Mouse (Mus musculus): Measurements from ENCODE around the gene Wars2.

Wars2 gene

DNA sequence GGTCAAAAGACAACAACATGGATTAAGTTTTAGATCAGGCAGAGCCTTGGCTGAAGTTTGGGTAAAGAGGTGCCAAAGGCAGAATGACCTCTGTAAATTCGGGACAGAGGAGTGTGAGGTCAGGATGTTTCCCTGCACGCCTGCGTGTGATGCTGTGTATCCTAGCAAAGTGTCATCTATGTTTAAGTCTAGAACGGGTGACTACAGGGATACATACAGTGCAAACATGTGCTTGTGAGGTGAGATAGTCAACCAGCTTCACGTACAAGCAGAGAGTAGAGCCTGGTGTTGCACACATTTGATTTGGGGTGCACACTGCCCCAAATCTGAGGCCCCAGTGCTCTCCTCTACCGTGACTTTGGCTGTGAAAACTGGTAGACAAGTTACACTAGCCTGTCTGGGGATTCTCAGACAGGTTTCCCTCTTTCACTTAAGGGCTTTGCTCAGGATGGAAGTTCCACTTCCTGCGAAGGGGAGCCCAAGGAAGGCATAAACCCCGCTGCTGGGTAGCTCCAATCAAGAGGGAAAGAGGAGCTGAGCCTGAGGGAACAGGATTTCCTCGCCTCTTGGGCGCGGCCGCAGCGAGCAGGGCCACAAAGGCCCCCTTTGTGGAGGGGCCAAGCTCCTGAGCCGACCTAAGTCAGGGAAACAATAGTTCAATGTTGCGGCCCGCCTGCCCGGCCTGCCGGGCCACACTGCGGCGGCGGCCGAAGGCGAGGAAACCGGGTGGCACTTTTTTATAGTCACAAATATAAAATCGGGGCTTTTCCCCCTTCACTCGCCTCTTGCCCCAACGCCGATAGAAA is 107.3 kb downstream of the Wars2 start:
- DNase-seq (ENCODE audit: extremely low spot score, low spot score), result peak; percentile 66

DNA sequence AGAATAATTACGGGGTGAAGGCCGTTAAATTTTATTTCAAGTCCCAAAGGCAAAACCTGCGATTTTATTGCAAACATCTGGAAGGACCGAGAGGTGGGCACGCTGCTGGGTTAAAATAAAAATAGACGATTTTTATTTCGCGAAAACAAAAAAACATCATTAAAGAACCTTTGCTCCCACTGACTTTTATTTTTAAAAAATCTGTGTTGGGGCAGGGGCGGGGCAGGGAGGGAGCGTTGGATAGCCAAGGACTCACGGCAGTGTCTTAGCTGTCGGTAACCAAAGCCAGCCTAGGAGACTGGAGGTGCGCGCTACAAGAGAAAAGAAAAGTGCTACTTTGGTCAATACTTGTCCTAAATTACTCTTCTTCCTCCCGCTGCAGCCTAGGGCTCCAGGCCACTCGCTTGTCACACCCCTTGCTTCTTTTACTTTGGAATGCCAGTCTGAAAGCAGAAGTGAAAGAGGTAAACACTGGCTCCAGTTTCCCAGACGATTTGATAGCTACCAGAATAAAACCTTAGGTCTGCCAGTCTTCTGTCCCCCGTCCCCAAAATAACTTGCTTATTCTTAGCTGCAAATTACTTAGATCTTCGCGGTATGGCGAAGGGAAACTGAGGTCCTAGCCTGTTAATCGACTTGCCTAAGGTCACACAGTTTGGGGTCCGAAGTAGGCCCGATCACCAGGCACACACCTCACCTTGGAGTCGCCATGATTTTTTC is 108.1 kb downstream of the Wars2 start:
- DNase-seq (ENCODE audit: extremely low spot score, low spot score), result no peak

DNA sequence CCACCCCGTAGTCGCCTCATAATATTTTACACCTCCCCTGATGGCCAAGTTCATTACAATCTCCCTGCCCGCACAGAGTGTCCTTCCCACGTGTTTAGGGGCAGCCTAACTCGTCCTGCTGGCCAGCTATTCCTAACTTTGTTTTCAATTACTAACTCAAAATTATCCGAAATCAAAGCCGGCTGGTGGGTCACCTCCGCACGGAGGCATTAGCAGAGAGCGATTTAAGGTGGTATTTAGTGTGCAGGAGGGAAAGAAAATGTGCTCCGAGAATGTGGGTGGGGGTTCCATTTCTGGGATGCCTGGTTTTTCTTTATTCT is 108.6 kb downstream of the Wars2 start:
- DNase-seq (ENCODE audit: extremely low spot score, low spot score), result peak; percentile 57

GRCm38 (mm10) chr3:99249906-99250305 is 109.0 kb downstream of the Wars2 start:
- DNase-seq (ENCODE audit: extremely low spot score, low spot score), result peak; percentile 48

GRCm38 (mm10) chr3:99251271-99252165 is 110.7 kb downstream of the Wars2 start:
- DNase-seq (ENCODE audit: extremely low spot score, low spot score), result peak; percentile 38

DNA sequence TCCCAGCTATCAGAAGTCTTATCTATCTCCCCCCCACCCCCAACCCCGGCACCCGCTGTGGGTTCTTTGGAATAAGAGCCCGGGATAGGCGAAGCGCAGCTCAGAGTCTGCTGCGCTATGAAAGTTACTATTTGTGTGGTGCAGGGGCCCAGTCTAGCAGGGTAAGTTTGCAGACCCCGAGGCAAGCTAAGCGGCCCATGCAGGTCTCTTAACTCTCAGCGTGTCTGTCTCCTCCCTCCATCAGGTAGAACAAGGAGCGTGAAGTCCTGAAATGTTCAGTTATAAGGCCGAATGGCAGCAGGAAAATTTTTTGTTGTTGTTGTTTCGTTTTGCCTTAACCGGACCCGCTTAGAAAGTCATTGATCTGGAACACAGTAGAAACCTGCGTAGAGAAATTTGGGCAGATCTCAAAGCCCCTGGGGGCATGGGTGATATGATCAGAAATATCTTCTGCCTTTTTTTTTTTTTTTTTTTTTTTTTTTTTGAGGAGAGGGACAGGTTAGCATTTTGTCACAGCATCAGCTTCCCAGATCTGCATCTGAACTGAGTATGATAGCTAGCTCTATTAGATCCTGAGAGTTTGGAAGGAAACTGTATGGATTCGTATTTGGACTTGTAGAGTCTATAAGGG is 111.7 kb downstream of the Wars2 start:
- DNase-seq (ENCODE audit: extremely low spot score, low spot score), result peak; percentile 59

DNA sequence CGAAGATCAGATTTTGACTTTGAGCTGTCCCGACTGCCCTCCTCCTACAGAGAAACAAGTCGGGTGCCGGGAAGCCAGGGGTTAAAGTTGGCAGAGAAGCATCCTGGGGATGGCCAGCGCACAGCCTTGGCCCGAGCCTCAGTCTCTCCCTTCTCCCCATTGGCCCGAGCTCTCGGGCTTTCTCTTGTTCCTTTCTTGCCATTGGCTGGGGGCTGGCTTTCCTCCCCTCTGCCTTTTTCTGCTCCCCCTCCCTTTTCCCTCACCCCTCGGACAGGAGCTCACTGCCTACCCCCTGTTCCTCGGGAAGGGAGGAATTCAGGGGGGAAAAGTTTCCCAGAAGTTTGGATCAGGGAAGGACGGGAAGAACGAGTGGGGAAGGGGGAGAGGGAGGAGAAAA is 112.2 kb downstream of the Wars2 start:
- peak; percentile 73 for DNase-seq (ENCODE audit: extremely low spot score, low spot score)

- peak; percentile 79 for DNase-seq (ENCODE audit: extremely low spot score, low spot score)
These were observed 112.9 kb downstream of the Wars2 start for GRCm38 (mm10) chr3:99253497-99254451.

GRCm38 (mm10) chr3:99254559-99255151 is 113.8 kb downstream of the Wars2 start:
- peak; percentile 67 for DNase-seq (ENCODE audit: extremely low spot score, low spot score)

- peak; percentile 41 for DNase-seq (ENCODE audit: extremely low spot score, low spot score)
These were observed 114.8 kb downstream of the Wars2 start for GRCm38 (mm10) chr3:99255411-99256365.

DNA sequence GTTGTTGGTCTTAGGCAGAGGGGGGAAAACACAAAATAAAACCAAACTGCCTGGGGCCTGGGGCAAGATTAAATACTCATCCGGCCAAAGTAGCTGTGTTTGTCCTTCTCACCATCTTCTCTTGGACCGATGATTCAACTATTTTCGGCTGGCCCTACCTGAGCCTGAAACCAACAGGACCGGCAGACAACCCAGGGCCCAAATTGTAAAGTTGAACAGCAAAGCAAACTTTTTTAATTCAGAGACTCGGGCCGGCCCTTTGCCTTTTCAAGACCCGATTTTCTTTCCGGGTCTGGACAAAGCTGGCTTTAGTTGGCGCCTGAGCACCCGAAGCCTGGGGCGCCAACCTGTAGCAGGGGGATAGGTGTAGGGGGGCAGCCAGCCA is 115.5 kb downstream of the Wars2 start:
- no peak for DNase-seq (ENCODE audit: extremely low spot score, low spot score)

DNA sequence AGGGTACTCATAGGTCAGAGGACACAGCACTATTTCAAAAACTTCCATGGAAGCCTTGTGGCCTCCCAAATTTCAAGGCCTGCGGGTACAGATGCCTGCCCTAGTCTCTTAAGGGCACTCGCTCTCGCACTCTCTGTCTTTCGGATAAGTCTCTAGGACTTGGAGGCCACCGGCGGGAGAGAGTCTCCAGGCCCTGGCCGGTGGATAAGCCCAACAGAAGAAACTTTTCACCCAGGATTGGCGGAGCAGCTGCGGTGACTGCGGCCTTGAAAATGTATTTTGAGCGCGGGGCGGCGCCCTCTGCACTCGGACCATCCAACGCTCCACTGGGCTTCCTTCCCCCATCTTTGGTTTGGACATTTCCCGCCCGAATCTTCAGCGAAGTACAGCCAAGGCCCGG is 115.9 kb downstream of the Wars2 start:
- DNase-seq (ENCODE audit: extremely low spot score, low spot score), result peak; percentile 76

DNA sequence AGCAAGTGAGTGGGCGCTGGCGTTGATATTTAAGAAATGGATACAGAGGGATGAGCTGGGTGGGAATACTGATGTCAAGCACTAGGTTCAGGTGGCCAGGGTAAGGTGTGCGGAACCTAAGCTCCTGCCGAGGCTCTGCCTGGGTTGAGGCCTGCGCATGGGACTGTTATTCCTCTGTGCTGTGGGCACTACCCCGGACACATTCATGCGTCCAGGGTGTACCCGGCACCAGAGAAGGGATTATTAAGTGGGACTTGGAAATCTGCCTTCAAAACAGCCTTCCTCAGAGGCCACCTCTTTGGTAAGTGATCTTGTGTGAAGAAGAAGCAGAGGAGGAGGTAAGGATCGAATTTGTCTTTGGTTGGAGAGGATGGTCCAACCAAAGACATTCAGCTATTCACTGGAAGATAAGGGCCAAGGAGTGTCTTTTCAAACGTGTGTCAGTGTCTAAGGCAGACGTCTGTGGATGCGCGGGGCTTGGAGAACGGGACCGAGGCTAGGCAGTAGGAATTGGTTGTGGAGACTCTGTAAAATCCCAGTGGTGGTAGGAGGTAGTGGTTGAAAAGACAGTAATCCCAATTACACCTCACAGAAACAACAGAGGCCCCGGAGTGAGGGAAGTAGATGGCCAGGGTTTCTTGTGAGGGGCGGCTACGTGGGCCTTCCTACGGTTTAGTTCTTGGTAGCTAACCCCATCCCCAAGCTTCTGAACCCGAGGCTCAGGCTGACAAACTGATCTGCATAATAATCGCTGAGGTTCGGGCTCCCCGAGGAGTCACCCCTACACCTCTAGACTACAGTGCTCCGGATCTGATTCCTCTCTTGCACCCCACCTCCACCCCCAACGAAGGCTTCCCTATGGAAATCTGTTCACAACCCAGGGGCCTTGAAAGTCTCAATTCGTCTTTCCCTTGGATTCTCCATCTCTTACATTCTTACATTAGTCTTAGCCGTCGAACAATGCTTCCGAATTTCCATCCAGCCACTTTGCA is 117.0 kb downstream of the Wars2 start:
- DNase-seq (ENCODE audit: extremely low spot score, low spot score), result peak; percentile 52

DNA sequence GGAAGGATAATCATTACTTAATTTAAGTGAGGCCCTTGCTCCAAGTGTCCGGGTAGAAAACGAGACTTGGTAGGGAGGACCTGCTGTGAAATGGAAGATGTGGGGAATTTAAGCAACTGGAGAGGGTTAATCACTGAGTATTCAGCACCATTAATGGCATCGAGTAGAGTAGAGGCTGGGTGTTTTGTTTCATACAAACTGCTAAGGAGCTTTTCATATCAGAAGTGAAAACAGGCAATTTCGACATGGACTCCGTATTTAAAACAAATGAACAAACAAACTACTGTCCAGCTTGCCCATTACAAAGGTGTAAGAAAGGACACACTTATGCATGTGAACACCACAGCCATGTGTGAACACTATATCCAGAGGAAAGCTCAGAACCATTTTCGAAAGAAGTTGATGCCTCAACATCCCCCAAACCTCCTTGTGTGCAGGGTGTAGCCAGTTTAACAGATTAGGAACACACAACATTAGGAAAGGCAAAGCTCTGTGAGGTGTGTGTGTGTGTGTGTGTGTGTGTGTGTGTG is 118.9 kb downstream of the Wars2 start:
- peak; percentile 35 for DNase-seq (ENCODE audit: extremely low spot score, low spot score)

- DNase-seq (ENCODE audit: extremely low spot score, low spot score), result no peak
These were observed 119.5 kb downstream of the Wars2 start for GRCm38 (mm10) chr3:99260395-99260794.

- peak; percentile 65 for DNase-seq (ENCODE audit: extremely low spot score, low spot score)
These were observed 120.5 kb downstream of the Wars2 start for GRCm38 (mm10) chr3:99261371-99261791.

DNA sequence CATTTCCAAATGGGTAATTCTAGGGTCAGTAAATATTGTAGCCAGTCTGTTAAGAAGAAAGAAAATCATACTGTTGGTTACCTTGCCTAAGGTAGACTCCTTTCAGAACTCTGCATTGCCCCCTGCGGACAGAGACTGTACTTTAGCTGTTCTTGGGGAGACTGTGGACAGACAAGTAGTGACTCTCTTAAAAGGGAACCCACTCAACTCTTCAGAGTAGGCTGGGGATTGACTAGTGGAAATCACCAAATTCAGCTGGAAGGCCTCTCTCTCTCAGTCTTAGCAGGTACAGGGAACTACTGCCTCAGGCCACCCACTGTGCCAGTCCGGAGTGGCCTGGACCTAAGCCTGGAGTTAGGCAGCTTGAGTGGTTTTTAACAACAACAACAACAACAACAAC is 121.1 kb downstream of the Wars2 start:
- peak; percentile 31 for DNase-seq (ENCODE audit: extremely low spot score, low spot score)

All from neural tube, embryonic 10.5 days (tissue).